Mouse (Mus musculus) granulocyte monocyte progenitor cell, adult 5-6 weeks (primary cell): ENCODE results near the gene Cacna1c. TPM values are rescaled to one million over a fixed set of nuclear protein-coding genes. Genes with fewer than 3 reads are reported as not detected.

ENCODE experiments used
- ATAC-seq: replicated peaks from 2 replicates; pipeline ENCODE4 v1.8.0; 2016; ENCODE audit warnings: mild to moderate bottlenecking, moderate TSS enrichment, inconsistent platforms; ENCODE audit not compliant: poor library complexity, severe bottlenecking
- total RNA-seq, 2 experiments: library from RNA; stranded (forward) in 1 of 2; stranded (reverse) in 1 of 2; fragments of 200-712, 200-1000 nt in 1 of 2; fragments of >200 nt in 1 of 2; fragmentation: Nextera tagmentation in 1 of 2; gene quantifications; 2 replicates each; pipeline ENCODE4 v1.2.3; 2014 to 2017

Gene Cacna1c
- total RNA-seq, 2 experiments from 2014 or later = not detected

- ATAC-seq = no peak
Measured at GRCm38 (mm10) chr6:118884961-118885360, 311.3 kb downstream of the Cacna1c start.

- no peak for ATAC-seq
Measured at GRCm38 (mm10) chr6:118884073-118884551, 312.1 kb downstream of the Cacna1c start.

GRCm38 (mm10) chr6:118876204-118876603 is 320.0 kb downstream of the Cacna1c start:
- no peak for ATAC-seq

- ATAC-seq = no peak
Measured at GRCm38 (mm10) chr6:118870241-118870841, 325.9 kb downstream of the Cacna1c start.

- no peak for ATAC-seq
Measured at GRCm38 (mm10) chr6:118867384-118867783, 328.8 kb downstream of the Cacna1c start.

- no peak for ATAC-seq
Measured at GRCm38 (mm10) chr6:118866889-118867288, 329.3 kb downstream of the Cacna1c start.

- no peak for ATAC-seq
Measured at GRCm38 (mm10) chr6:118865777-118866380, 330.3 kb downstream of the Cacna1c start.

- no peak for ATAC-seq
Measured at GRCm38 (mm10) chr6:118864696-118865620, 331.3 kb downstream of the Cacna1c start.

GRCm38 (mm10) chr6:118862727-118863126 is 333.5 kb downstream of the Cacna1c start:
- ATAC-seq = no peak

- no peak for ATAC-seq
Measured at GRCm38 (mm10) chr6:118862091-118862490, 334.1 kb downstream of the Cacna1c start.

GRCm38 (mm10) chr6:118858431-118858830 is 337.8 kb downstream of the Cacna1c start:
- ATAC-seq = no peak

- ATAC-seq = no peak
Measured at GRCm38 (mm10) chr6:118852131-118852530, 344.1 kb downstream of the Cacna1c start.

GRCm38 (mm10) chr6:118851086-118851485 is 345.1 kb downstream of the Cacna1c start:
- no peak for ATAC-seq

GRCm38 (mm10) chr6:118848640-118849039 is 347.6 kb downstream of the Cacna1c start:
- no peak for ATAC-seq

GRCm38 (mm10) chr6:118847751-118848150 is 348.5 kb downstream of the Cacna1c start:
- ATAC-seq = no peak

GRCm38 (mm10) chr6:118845829-118846228 is 350.4 kb downstream of the Cacna1c start:
- ATAC-seq = no peak

GRCm38 (mm10) chr6:118845180-118845579 is 351.0 kb downstream of the Cacna1c start:
- ATAC-seq = no peak

- ATAC-seq = no peak
Measured at GRCm38 (mm10) chr6:118843566-118843965, 352.7 kb downstream of the Cacna1c start.

GRCm38 (mm10) chr6:118841892-118842291 is 354.3 kb downstream of the Cacna1c start:
- no peak for ATAC-seq

- no peak for ATAC-seq
Measured at GRCm38 (mm10) chr6:118838919-118839915, 357.0 kb downstream of the Cacna1c start.
